Mouse (Mus musculus) spleen, postnatal 4 days (tissue): ENCODE results near the gene Olfr358.

Source experiments
- DNase-seq, 2 experiments: peaks; one replicate each; pipeline ENCODE4 v3.0.0; 2022; ENCODE audit warnings: low spot score in 2 of 2

Gene Olfr358

DNA sequence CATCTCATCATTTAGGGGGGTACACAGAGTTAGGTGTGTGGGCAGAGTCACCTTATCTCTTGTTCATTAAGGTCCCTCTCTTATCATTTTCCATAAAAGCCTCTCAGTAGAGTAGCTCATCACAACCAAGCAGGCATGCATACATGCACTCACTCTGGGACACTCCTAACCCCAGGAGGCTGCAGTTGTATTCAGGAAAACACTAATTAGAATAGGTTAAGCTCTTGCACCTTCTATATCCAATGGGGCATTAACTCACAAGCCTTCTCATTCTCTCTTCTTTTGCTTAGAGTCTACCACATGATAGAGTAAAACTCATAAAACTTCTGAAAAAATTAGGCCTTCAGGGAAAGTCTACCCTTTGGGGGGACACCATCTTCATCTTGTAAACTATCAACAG lies at the start of gene Olfr358:
Gene Olfr358, minus strand, starts transcription at position 101 of the 400 bp plus-strand sequence.
- no peak for DNase-seq

DNA sequence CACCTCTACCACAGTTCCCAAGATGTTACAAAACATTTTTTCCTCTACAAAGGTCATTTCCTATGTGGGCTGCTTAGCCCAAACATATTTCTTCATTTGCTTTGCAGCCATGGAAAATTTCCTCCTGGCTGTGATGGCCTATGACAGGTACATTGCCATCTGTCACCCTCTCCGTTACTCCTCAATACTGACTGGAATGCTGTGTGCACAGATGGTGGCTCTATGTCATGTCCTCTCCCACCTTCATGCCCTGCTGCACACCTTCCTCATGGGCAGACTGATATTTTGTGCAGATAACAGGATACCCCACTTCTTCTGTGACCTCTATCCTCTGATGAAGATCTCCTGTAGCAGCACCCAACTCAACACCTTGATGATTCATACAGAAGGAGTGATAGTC lies 12.1 kb downstream of the Olfr358 start:
- DNase-seq, result no peak

DNA sequence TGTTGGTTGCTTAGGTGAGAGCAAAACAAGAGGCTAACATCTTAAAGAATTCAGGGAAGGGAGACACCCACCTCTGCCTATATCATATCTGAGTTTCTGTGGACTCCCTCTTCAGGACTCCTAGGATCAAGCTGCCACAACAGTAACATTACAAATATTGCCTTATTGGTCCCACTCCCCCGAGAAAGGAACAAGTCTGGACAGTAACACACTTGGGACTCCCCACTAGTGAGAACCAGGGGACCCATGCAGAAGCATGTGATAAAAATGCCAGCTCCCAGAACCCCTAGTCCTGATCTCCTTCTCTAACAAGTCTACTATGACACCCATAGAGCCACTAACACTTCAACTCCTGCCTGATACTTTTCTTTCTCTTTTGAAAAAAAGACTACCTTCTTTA lies 15.6 kb downstream of the Olfr358 start, which contains the start of gene Olfr357:
Gene Olfr357, plus strand, starts transcription at position 301 of the 400 bp plus-strand sequence.
- no peak for DNase-seq
